Mouse (Mus musculus): Measurements from ENCODE around the gene Phlda2.

The Phlda2 gene

DNA sequence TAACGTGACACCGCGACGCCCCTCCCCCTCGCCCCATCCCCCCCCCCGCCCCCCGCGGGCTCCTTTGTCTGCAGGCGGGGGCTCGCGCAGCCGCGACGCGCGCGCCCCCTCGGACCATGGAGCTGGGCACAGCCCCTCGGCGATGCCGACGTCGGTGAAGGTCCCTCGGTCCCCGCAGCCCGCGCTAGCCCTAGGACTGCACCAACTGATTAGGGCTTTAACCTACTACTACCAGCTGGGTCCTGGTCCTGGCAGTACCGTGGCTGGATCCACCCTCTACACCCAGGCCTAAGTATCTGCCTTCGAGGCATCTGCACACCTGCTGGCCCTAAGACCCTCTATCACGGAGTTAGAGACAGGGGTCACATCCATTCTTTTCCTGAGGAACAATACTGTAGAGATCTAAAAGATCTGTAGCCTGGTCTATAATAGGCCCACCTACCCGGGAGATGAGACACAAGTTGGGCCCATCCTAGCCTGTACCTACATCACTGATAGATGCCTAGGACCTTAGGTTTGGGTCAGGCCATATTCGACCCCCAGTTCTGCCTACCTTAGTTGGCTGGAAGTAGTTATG is 41.6 kb downstream of the Phlda2 start:
- no peak for DNase-seq

GRCm38 (mm10) chr7:143460874-143461273 is 42.1 kb downstream of the Phlda2 start, which contains the start of gene Cdkn1c:
Gene Cdkn1c, minus strand, starts transcription at chr7:143461050.
- peak; percentile 89 for DNase-seq

GRCm38 (mm10) chr7:143460217-143460834 is 42.6 kb downstream of the Phlda2 start:
- DNase-seq, result no peak

GRCm38 (mm10) chr7:143459332-143460211 is 43.4 kb downstream of the Phlda2 start:
- DNase-seq, result no peak

DNA sequence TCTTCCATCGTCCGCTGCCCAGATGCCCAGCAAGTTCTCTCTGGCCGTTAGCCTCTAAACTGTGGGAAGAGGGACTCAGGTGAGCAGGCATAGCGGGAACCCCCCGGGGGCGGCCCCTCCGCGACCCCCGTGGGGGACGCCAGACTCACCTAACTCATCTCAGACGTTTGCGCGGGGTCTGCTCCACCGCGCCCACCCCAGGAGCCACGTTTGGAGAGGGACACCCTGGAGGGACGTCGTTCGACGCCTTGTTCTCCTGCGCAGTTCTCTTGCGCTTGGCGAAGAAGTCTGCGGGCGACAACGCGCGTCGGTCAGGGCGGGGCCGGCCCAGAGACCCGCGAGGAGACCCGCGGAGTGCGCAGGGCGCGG is 44.0 kb downstream of the Phlda2 start:
- DNase-seq, result no peak

Data from liver (tissue).